Mouse (Mus musculus) MEL (cell line): Measurements from ENCODE around the gene Rab11fip5. TPM values are rescaled to one million over a fixed set of nuclear protein-coding genes. Genes with fewer than 3 reads are reported as not detected.
A peak's percentile ranks its signal among the peaks of the same experiment; 100 is the strongest.

ENCODE experiments used
- DNase-seq: peaks from one replicate; pipeline ENCODE4 v3.0.0; 2011; ENCODE audit warnings: low read depth, low spot score
- H3K27ac ChIP-seq: 2 replicates; pipeline ENCODE4 v1.5.1; 2012; ENCODE audit warnings: low read depth, mild to moderate bottlenecking, control low read depth, low read length, moderate library complexity; ENCODE audit not compliant: control insufficient read depth
- H3K27me3 ChIP-seq, 2 experiments: fragments of 150-350 bp in 1 of 2; sonication (generic) in 1 of 2; 2 replicates each; pipeline ENCODE4 v1.6.1; 2012; ENCODE audit warnings: low read length in 2 of 2, mild to moderate bottlenecking in 2 of 2, improper control_type of control experiment in 1 of 2, moderate library complexity in 1 of 2; ENCODE audit not compliant: insufficient read depth in 2 of 2, control insufficient read depth in 1 of 2
- H3K36me3 ChIP-seq, 2 experiments: 2 replicates each; pipeline ENCODE4 v1.6.1; 2012 to 2014; ENCODE audit warnings: low read length in 2 of 2, improper control_type of control experiment in 1 of 2, inconsistent platforms in 1 of 2, mild to moderate bottlenecking in 1 of 2; ENCODE audit not compliant: insufficient read depth in 2 of 2, control insufficient read depth in 1 of 2
- H3K4me1 ChIP-seq, 2 experiments: fragments of 150-350 bp in 1 of 2; sonication (generic) in 1 of 2; 2 replicates each; pipeline ENCODE4 v1.6.1; 2012; ENCODE audit warnings: low read length in 2 of 2, improper control_type of control experiment in 1 of 2, mild to moderate bottlenecking in 1 of 2; ENCODE audit not compliant: insufficient read depth in 2 of 2, control insufficient read depth in 1 of 2
- H3K4me3 ChIP-seq, 2 experiments: fragments of 150-350 bp in 1 of 2; sonication (generic) in 1 of 2; 2 replicates each; pipeline ENCODE4 v1.5.1; 2012; ENCODE audit warnings: low read depth in 2 of 2, low read length in 2 of 2, mild to moderate bottlenecking in 2 of 2, moderate library complexity in 2 of 2, control low read depth in 1 of 2, improper control_type of control experiment in 1 of 2; ENCODE audit not compliant: control insufficient read depth in 1 of 2, insufficient read depth in 1 of 2
- H3K79me2 ChIP-seq: 2 replicates; pipeline ENCODE4 v1.6.1; 2012; ENCODE audit warnings: mild to moderate bottlenecking, low read length, moderate library complexity; ENCODE audit not compliant: control insufficient read depth, poor library complexity, insufficient read depth
- H3K9ac ChIP-seq: 2 replicates; pipeline ENCODE4 v1.6.1; 2012; ENCODE audit warnings: low read depth, mild to moderate bottlenecking, control low read depth, low read length, moderate library complexity; ENCODE audit not compliant: control insufficient read depth, poor library complexity, severe bottlenecking
- H3K9me3 ChIP-seq: fragments of 150-350 bp; sonication (generic); replicated peaks from 2 replicates; pipeline ENCODE4 v1.6.1; 2012; ENCODE audit warnings: mild to moderate bottlenecking, low read length, improper control_type of control experiment, moderate library complexity; ENCODE audit not compliant: insufficient read depth
- CHD2 ChIP-seq: IDR thresholded peaks from 2 replicates; pipeline ENCODE4 v1.6.1; 2011; ENCODE audit warnings: low read length, improper control_type of control experiment
- CTCF ChIP-seq, 3 experiments: IDR thresholded peaks in 2 of 3; conservative IDR thresholded peaks in 1 of 3; 2 replicates each; pipeline ENCODE4 v1.5.1; 2011 to 2012; ENCODE audit warnings: low read length in 3 of 3, low read depth in 2 of 3, mild to moderate bottlenecking in 2 of 3, improper control_type of control experiment in 1 of 3, inconsistent platforms in 1 of 3, mixed read lengths in 1 of 3, moderate library complexity in 1 of 3; ENCODE audit not compliant: control insufficient read depth in 1 of 3, insufficient read depth in 1 of 3, poor library complexity in 1 of 3, severe bottlenecking in 1 of 3
- E2F4 ChIP-seq: IDR thresholded peaks from 2 replicates; pipeline ENCODE4 v1.6.1; 2011; ENCODE audit warnings: low read depth, low read length, improper control_type of control experiment, borderline replicate concordance
- EP300 ChIP-seq, 2 experiments: IDR thresholded peaks; 2 replicates each; pipeline ENCODE4 v1.6.1; 2011; ENCODE audit warnings: improper control_type of control experiment in 2 of 2, low read length in 2 of 2, low read depth in 1 of 2, mild to moderate bottlenecking in 1 of 2
- ETS1 ChIP-seq: IDR thresholded peaks from 2 replicates; pipeline ENCODE4 v1.6.1; 2012; ENCODE audit warnings: low read depth, mild to moderate bottlenecking, inconsistent platforms, low read length, improper control_type of control experiment, moderate library complexity
- GATA1 ChIP-seq: IDR thresholded peaks from 2 replicates; pipeline ENCODE4 v1.6.1; 2011; ENCODE audit warnings: low read depth, low read length, improper control_type of control experiment
- MAFK ChIP-seq: IDR thresholded peaks from 2 replicates; pipeline ENCODE4 v1.6.1; 2011; ENCODE audit warnings: low read depth, mild to moderate bottlenecking, low read length, improper control_type of control experiment, borderline replicate concordance
- MAX ChIP-seq: IDR thresholded peaks from 2 replicates; pipeline ENCODE4 v1.6.1; 2011; ENCODE audit warnings: low read length, improper control_type of control experiment
- POLR2AphosphoS5 ChIP-seq: IDR thresholded peaks from 2 replicates; pipeline ENCODE4 v1.6.1; 2012; ENCODE audit warnings: low read depth, borderline replicate concordance, mild to moderate bottlenecking, inconsistent platforms, low read length, moderate library complexity, mixed read lengths
- TAL1 ChIP-seq: IDR thresholded peaks from 2 replicates; pipeline ENCODE4 v1.6.1; 2012; ENCODE audit warnings: mild to moderate bottlenecking, inconsistent platforms, low read length, moderate library complexity, mixed read lengths
- ZKSCAN1 ChIP-seq: IDR thresholded peaks from 2 replicates; pipeline ENCODE4 v1.6.1; 2012; ENCODE audit warnings: low read depth, mild to moderate bottlenecking, inconsistent platforms, low read length, improper control_type of control experiment, moderate library complexity
- polyA plus RNA-seq, 2 experiments: library from polyadenylated mRNA; stranded (reverse) in 1 of 2; unstranded in 1 of 2; fragments of >175 nt in 1 of 2; fragments of >200 nt in 1 of 2; gene quantifications; 2 replicates each; pipeline versions ENCODE4 v1.2.1 to v1.2.4; 2012; ENCODE audit warnings: low replicate concordance in 2 of 2, low read depth in 1 of 2; ENCODE audit not compliant: insufficient read length in 2 of 2, insufficient read depth in 1 of 2, missing spikeins in 1 of 2
- total RNA-seq: library from RNA; depleted of rRNA; stranded (reverse); fragments of 300-350 nt; gene quantifications from 2 replicates; pipeline ENCODE4 v1.2.3, GENCODE M21; 2012

The Rab11fip5 gene
- total and polyA plus RNA-seq, 3 experiments, result 3.3 to 8.5 TPM; not detected in 1

DNA sequence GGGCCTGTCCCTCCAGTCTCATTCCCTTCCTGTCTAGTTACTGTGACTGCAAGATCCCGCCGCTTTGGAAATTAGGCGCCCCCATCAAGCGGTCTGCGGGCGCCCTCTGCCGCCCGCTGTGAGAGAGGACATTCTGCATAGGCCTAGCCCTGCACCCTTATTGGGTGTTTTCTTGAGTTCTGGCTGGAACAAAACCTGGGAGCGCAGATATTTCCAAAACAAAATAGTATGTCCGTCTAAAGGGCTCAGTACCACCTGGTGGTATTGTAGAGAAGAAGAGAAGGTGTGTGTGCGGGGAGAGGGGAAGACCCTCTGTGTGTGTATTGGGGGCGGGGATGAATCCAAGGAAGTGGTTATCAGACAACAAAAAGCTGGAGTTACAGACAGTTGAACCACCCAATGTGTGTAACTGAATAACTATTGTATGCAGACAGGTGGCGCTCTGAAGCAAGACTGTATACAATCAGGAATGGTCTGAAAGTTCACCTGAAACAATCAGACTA is 36.4 kb upstream of the Rab11fip5 start (continued):
- TF ChIP-seq ETS1 (no peak), E2F4 (no peak)

DNA sequence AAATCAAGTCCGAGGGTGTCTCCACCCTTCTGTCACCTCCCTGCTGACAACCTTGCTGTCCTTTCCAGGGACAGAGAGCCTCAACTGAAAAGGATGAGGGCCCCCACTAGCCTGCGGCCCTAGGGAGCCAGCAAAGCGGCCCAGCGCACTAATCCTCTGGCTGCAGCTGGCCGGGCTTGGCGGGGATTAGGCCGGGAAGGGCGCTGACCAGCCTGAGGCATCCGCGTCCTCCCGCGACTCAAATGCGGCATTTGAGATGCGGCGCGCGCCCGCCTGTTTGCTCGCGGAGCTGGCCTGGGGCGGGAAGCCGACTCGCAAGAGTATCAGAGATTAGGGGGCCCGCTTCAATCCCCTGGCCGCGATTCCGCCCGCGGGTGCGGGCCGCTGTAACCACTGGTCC is 34.6 kb upstream of the Rab11fip5 start:
- Histone ChIP-seq H3K4me3 (no peak overlapping the region), H3K79me2 (no peaks in the 10 kb centered on the region), H3K4me1 (no peaks in the 10 kb centered on the region), H3K27me3 (peaks cover 5 to 12% of the 10 kb centered on the region in 2 experiments; a peak in 2 of 4 replicates), H3K36me3 (no peaks in the 10 kb centered on the region), H3K9me3 (no peaks in the 10 kb centered on the region), H3K27ac (no peak overlapping the region), H3K9ac (no peak overlapping the region)
- no peak for DNase-seq
- TF ChIP-seq EP300 (IDR thresholded peaks at IDR 0.05; ENCODE audit: low read depth in 1 of 2, low read length in 2 of 2), result no peak
- TF ChIP-seq ZKSCAN1, result no peak
- no peak for TF ChIP-seq CHD2
- no peak for TF ChIP-seq GATA1
- no peak for TF ChIP-seq POLR2AphosphoS5
- no peak for TF ChIP-seq MAFK

- H3K36me3 ChIP-seq, result peaks cover 0 to 2% of the 10 kb centered on the region in 2 experiments; a peak in 1 of 4 replicates
- peaks cover 0 to 8% of the 10 kb centered on the region in 2 experiments; a peak in 2 of 4 replicates for H3K4me1 ChIP-seq
- no peak overlapping the region for H3K4me3 ChIP-seq
- DNase-seq, result no peak
- no peak overlapping the region for H3K27ac ChIP-seq
- no peaks in the 10 kb centered on the region for H3K79me2 ChIP-seq
- no peaks in the 10 kb centered on the region for H3K9me3 ChIP-seq
- TF ChIP-seq EP300 (IDR thresholded peaks at IDR 0.05; ENCODE audit: low read depth in 1 of 2, low read length in 2 of 2) (no peak), CTCF (IDR thresholded peaks at IDR 0.05 in 2 of 3, conservative IDR thresholded peaks at IDR 0.05 in 1 of 3; ENCODE audit: control insufficient read depth in 1 of 3, insufficient read depth in 1 of 3, low read depth in 2 of 3, low read length in 3 of 3, poor library complexity in 1 of 3, severe bottlenecking in 1 of 3) (no peak), TAL1 (no peak)
- H3K27me3 ChIP-seq, result peaks cover 5 to 13% of the 10 kb centered on the region in 2 experiments; a peak in 2 of 4 replicates
- no peak overlapping the region for H3K9ac ChIP-seq
Measured at GRCm38 (mm10) chr6:85403039-85403438, 28.6 kb upstream of the Rab11fip5 start.

DNA sequence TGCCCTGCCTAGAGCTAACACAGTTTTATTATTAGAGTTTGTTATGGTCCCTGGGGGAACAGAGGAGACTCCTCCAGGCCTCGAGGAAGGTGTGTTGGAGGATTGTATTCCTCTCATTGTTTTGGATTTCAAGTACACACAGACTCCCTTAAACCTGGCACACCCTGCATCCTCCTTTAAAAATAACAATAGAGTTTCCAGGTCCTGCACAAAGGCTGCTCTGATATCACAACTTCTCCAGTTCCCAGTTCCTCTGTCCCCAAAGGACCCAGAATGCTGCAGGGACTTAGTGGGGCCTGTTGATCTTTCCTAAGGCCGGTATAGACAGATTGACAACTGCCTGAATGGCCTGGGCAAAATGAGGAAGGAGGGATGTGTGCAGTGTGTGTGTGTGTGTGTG is 28.2 kb upstream of the Rab11fip5 start:
- H3K9ac ChIP-seq, result no peak overlapping the region
- no peak overlapping the region for H3K27ac ChIP-seq
- no peak overlapping the region for H3K4me3 ChIP-seq
- H3K27me3 ChIP-seq, result peaks cover 5 to 10% of the 10 kb centered on the region in 2 experiments; a peak in 2 of 4 replicates
- H3K36me3 ChIP-seq, result peaks cover 0 to 2% of the 10 kb centered on the region in 2 experiments; a peak in 1 of 4 replicates
- TF ChIP-seq MAFK (no peak), MAX (no peak)
- peaks cover 0 to 8% of the 10 kb centered on the region in 2 experiments; a peak in 2 of 4 replicates for H3K4me1 ChIP-seq
- H3K9me3 ChIP-seq, result no peaks in the 10 kb centered on the region
- peak; percentile 47 for DNase-seq
- no peaks in the 10 kb centered on the region for H3K79me2 ChIP-seq
